ENCODE assay signal across 19 mouse cellular contexts in genomic region chr11:77597266-77597665, GRCm38 (mm10).
"Had no signal": no experiment of that assay in that cellular context is flagged by ENCODE, and none has a peak within 500 bp of the region (broad histone marks: within the 10 kb centered on the region; RNA-seq: fewer than 3 reads in every experiment).

No protein-coding gene starts in this region.

- H3K9ac ChIP-seq: kidney, embryonic 15.5 days; lung, embryonic 15.5 days; midbrain, embryonic 13.5 days had no signal

- H3K4me2 ChIP-seq: kidney, embryonic 15.5 days; lung, embryonic 15.5 days; midbrain, embryonic 13.5 days had no signal

- H3K27me3 ChIP-seq: kidney, embryonic 15.5 days; lung, embryonic 15.5 days; midbrain, embryonic 13.5 days had no signal

- ATAC-seq: midbrain, embryonic 13.5 days; midbrain, embryonic 16.5 days had no signal

- H3K4me1 ChIP-seq: kidney, embryonic 15.5 days; lung, embryonic 15.5 days; midbrain, embryonic 10.5 days had no signal

- H3K9me3 ChIP-seq: kidney, embryonic 15.5 days; lung, embryonic 15.5 days; midbrain, embryonic 10.5 days; midbrain, embryonic 13.5 days had no signal

- DNase-seq: kidney, adult 11 months; kidney, adult 8-10 months; kidney, postnatal 10 days; kidney, postnatal 36 days; layer of hippocampus, postnatal 36 days; lung, adult 18-20 months; lung, postnatal 10 days; lung, postnatal 36 days; right cerebral cortex, postnatal 4 days; thymus, adult 2 months; thymus, postnatal 14 days; thymus, postnatal 4 days had no signal

- H3K27ac ChIP-seq: kidney, embryonic 15.5 days; left cerebral cortex, adult 2 months; lung, embryonic 15.5 days; midbrain, embryonic 10.5 days; midbrain, embryonic 13.5 days; stomach, postnatal 0 days had no signal

- H3K36me3 ChIP-seq: lung, embryonic 15.5 days had no signal

- H3K4me3 ChIP-seq: kidney, embryonic 15.5 days; left cerebral cortex, adult 2 months; lung, embryonic 15.5 days; midbrain, embryonic 10.5 days; midbrain, embryonic 13.5 days had no signal
